Mouse (Mus musculus) spleen, adult 12 weeks (tissue): ENCODE measurements at regions not wholly inside any gene's neighbourhood (a gene's known extent, or its start where the extent isn't known, plus 50 kb on each side); places are given as distances from the start of the nearest gene placed in this dataset.

Experiments used
- DNase-seq: peaks from one replicate; pipeline ENCODE4 v3.0.0; 2022; ENCODE audit warnings: low spot score

- DNase-seq: no peak
Measured at GRCm38 (mm10) chr6:103312935-103313334, 197.5 kb upstream of the Chl1 start.

- DNase-seq: no peak
Measured at GRCm38 (mm10) chr6:103318081-103318480, 192.3 kb upstream of the Chl1 start.

- DNase-seq: no peak
Measured at GRCm38 (mm10) chr6:103318677-103319359, 191.6 kb upstream of the Chl1 start.

- DNase-seq: no peak
Measured at GRCm38 (mm10) chr6:103319964-103320363, 190.4 kb upstream of the Chl1 start.

- DNase-seq: no peak
Measured at GRCm38 (mm10) chr6:103320550-103320949, 189.8 kb upstream of the Chl1 start.

GRCm38 (mm10) chr6:103321058-103321457 is 189.3 kb upstream of the Chl1 start:
- no peak for DNase-seq

GRCm38 (mm10) chr6:103322442-103322841 is 187.9 kb upstream of the Chl1 start:
- DNase-seq: no peak

GRCm38 (mm10) chr6:103335683-103336082 is 174.7 kb upstream of the Chl1 start:
- DNase-seq: no peak

- no peak for DNase-seq
Measured at GRCm38 (mm10) chr6:103339961-103340732, 170.2 kb upstream of the Chl1 start.

- DNase-seq: no peak
Measured at GRCm38 (mm10) chr6:103343515-103343914, 166.9 kb upstream of the Chl1 start.

- no peak for DNase-seq
Measured at GRCm38 (mm10) chr6:103344413-103344812, 166.0 kb upstream of the Chl1 start.

GRCm38 (mm10) chr6:103345195-103345594 is 165.2 kb upstream of the Chl1 start:
- no peak for DNase-seq

GRCm38 (mm10) chr6:103352405-103353124 is 157.8 kb upstream of the Chl1 start:
- DNase-seq: no peak

- no peak for DNase-seq
Measured at GRCm38 (mm10) chr6:103353346-103353745, 157.0 kb upstream of the Chl1 start.

- DNase-seq: no peak
Measured at GRCm38 (mm10) chr6:103366782-103367491, 143.4 kb upstream of the Chl1 start.

GRCm38 (mm10) chr6:103374956-103375355 is 135.4 kb upstream of the Chl1 start:
- no peak for DNase-seq

GRCm38 (mm10) chr6:103377277-103377676 is 133.1 kb upstream of the Chl1 start:
- no peak for DNase-seq

GRCm38 (mm10) chr6:103378047-103378446 is 132.3 kb upstream of the Chl1 start:
- DNase-seq: no peak

- no peak for DNase-seq
Measured at GRCm38 (mm10) chr6:103381030-103381429, 129.4 kb upstream of the Chl1 start.

- DNase-seq: no peak
Measured at GRCm38 (mm10) chr6:103381930-103382329, 128.5 kb upstream of the Chl1 start.

- DNase-seq: no peak
Measured at GRCm38 (mm10) chr6:103386591-103386990, 123.8 kb upstream of the Chl1 start.

- DNase-seq: no peak
Measured at GRCm38 (mm10) chr6:103405961-103406360, 104.4 kb upstream of the Chl1 start.
